Mouse (Mus musculus) MEL (cell line): Measurements from ENCODE around the gene Exoc6b.

Experiments
- CTCF ChIP-seq, 3 experiments: IDR thresholded peaks in 2 of 3; conservative IDR thresholded peaks in 1 of 3; 2 replicates each; pipeline ENCODE4 v1.5.1; 2011 to 2012; ENCODE audit warnings: low read length in 3 of 3, low read depth in 2 of 3, mild to moderate bottlenecking in 2 of 3, improper control_type of control experiment in 1 of 3, inconsistent platforms in 1 of 3, mixed read lengths in 1 of 3, moderate library complexity in 1 of 3; ENCODE audit not compliant: control insufficient read depth in 1 of 3, insufficient read depth in 1 of 3, poor library complexity in 1 of 3, severe bottlenecking in 1 of 3
- TAL1 ChIP-seq: IDR thresholded peaks from 2 replicates; pipeline ENCODE4 v1.6.1; 2012; ENCODE audit warnings: mild to moderate bottlenecking, inconsistent platforms, low read length, moderate library complexity, mixed read lengths
- ZC3H11A ChIP-seq: IDR thresholded peaks from 2 replicates; pipeline ENCODE4 v1.6.1; 2012; ENCODE audit warnings: low read depth, mild to moderate bottlenecking, inconsistent platforms, low read length, improper control_type of control experiment

DNA sequence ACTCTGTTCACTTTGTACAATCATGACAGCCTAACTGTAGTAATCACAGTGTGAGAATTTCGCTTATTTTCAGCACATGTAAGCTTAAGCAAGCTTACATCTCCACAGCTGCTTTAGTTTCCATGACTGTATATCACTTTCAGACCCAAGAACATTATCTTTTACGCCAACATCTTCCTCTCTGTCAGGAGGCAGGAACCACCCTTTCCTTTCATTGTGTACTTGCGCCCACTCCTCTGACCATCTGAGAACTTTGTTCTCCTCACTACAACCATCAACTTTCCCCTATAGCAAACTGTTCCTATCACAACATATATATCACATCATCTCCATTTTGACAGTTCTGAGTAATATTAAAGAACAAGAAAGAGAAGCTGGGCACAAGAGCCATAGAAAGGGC lies 391.5 kb downstream of the Exoc6b start:
- TF ChIP-seq CTCF (IDR thresholded peaks at IDR 0.05 in 2 of 3, conservative IDR thresholded peaks at IDR 0.05 in 1 of 3; ENCODE audit: control insufficient read depth in 1 of 3, insufficient read depth in 1 of 3, low read depth in 2 of 3, low read length in 3 of 3, poor library complexity in 1 of 3, severe bottlenecking in 1 of 3) (no peak), ZC3H11A (no peak), TAL1 (no peak)
